Mouse (Mus musculus) hindbrain, embryonic 14.5 days (tissue): ENCODE data around the gene Ube4a. TPM values are rescaled to one million over a fixed set of nuclear protein-coding genes. Genes with fewer than 3 reads are reported as not detected.

Source experiments
- ATAC-seq: fragments of 200-750 bp; cut with Nextera tagmentation; 2 replicates; pipeline ENCODE4 v1.8.0; 2017; ENCODE audit warnings: moderate number of reproducible peaks, mild to moderate bottlenecking, moderate TSS enrichment, moderate library complexity; ENCODE audit not compliant: low FRiP score
- DNase-seq: peaks from one replicate; pipeline ENCODE4 v3.0.0-alpha.2; 2015; ENCODE audit warnings: low spot score
- H3K27ac ChIP-seq: fragments of 300-500 bp; sonication (generic); 2 replicates; pipeline ENCODE4 v1.5.1; 2014; ENCODE audit warnings: mild to moderate bottlenecking, moderate library complexity
- H3K27me3 ChIP-seq: fragments of 300-500 bp; sonication (generic); 2 replicates; pipeline ENCODE4 v1.6.1; 2014; ENCODE audit warnings: mild to moderate bottlenecking, low read length, mixed read lengths; ENCODE audit not compliant: control insufficient read depth, insufficient read depth
- H3K36me3 ChIP-seq: fragments of 300-500 bp; sonication (generic); replicated peaks from 2 replicates; pipeline ENCODE4 v1.6.1; 2014; ENCODE audit not compliant: control insufficient read depth, insufficient read depth
- H3K4me1 ChIP-seq: fragments of 300-500 bp; sonication (generic); replicated peaks from 2 replicates; pipeline ENCODE4 v1.6.1; 2014; ENCODE audit warnings: antibody characterized with exemption, low read length, mixed read lengths; ENCODE audit not compliant: control insufficient read depth, insufficient read depth
- H3K4me2 ChIP-seq: fragments of 300-500 bp; sonication (generic); replicated peaks from 2 replicates; pipeline ENCODE4 v1.6.1; 2014; ENCODE audit warnings: mild to moderate bottlenecking, moderate library complexity
- H3K4me3 ChIP-seq: fragments of 300-500 bp; sonication (generic); replicated peaks from 2 replicates; pipeline ENCODE4 v1.5.1; 2014; ENCODE audit warnings: mild to moderate bottlenecking, low read length
- H3K9ac ChIP-seq: fragments of 300-500 bp; sonication (generic); 2 replicates; pipeline ENCODE4 v1.6.1; 2014
- H3K9me3 ChIP-seq: fragments of 300-500 bp; sonication (generic); 2 replicates; pipeline ENCODE4 v1.6.1; 2016; ENCODE audit warnings: low read length; ENCODE audit not compliant: control insufficient read depth
- WGBS: fragments of 180-500 bp; shearing (Covaris S2); extraction: QIAGEN DNeasy Blood & Tissue Kit; methylation state at CpG from one replicate; pipeline ENCODE4 v1.1.7; 2014; 5-methylcytosine and 5-hydroxymethylcytosine counted together
- polyA plus RNA-seq: library from polyadenylated mRNA; unstranded; fragments of >200 nt; fragmentation: Nextera tagmentation; extraction: Ambion mirVana; gene quantifications from 2 replicates; pipeline ENCODE4 v1.2.1, GENCODE M21; 2014

Gene Ube4a
- polyA plus RNA-seq, 1 experiment from 2014 or later = 46.0 TPM

- no peaks in the 10 kb centered on the region for H3K9me3 ChIP-seq
- H3K4me3 ChIP-seq = no peak overlapping the region
- no peaks in the 10 kb centered on the region for H3K27me3 ChIP-seq
- ATAC-seq = no peak
- H3K4me1 ChIP-seq = no peaks in the 10 kb centered on the region
- H3K4me2 ChIP-seq = no peak overlapping the region
- 86% methylated on average over 3 of the region's 3 CpGs for WGBS
- H3K9ac ChIP-seq = no peak overlapping the region
- no peak for DNase-seq
- H3K27ac ChIP-seq = no peak overlapping the region
- no peaks in the 10 kb centered on the region for H3K36me3 ChIP-seq
Measured at GRCm38 (mm10) chr9:44899716-44900115, 65.7 kb downstream of the Ube4a start.

GRCm38 (mm10) chr9:44897024-44897423 is 68.4 kb downstream of the Ube4a start:
- H3K36me3 ChIP-seq = no peaks in the 10 kb centered on the region
- H3K27me3 ChIP-seq = no peaks in the 10 kb centered on the region
- ATAC-seq (no peak), DNase-seq (no peak)
- H3K27ac ChIP-seq = no peak overlapping the region
- H3K4me2 ChIP-seq = no peak overlapping the region
- no peak overlapping the region for H3K9ac ChIP-seq
- H3K4me3 ChIP-seq = no peak overlapping the region
- no peaks in the 10 kb centered on the region for H3K9me3 ChIP-seq
- H3K4me1 ChIP-seq = no peaks in the 10 kb centered on the region
- 65% methylated on average over 4 of the region's 4 CpGs for WGBS

GRCm38 (mm10) chr9:44892664-44893063 is 72.7 kb downstream of the Ube4a start:
- no peak overlapping the region for H3K4me3 ChIP-seq
- H3K27ac ChIP-seq = no peak overlapping the region
- no peaks in the 10 kb centered on the region for H3K9me3 ChIP-seq
- no peaks in the 10 kb centered on the region for H3K27me3 ChIP-seq
- DNase-seq (no peak), ATAC-seq (no peak)
- 78% methylated on average over 3 of the region's 3 CpGs for WGBS
- no peaks in the 10 kb centered on the region for H3K4me1 ChIP-seq
- H3K36me3 ChIP-seq = no peaks in the 10 kb centered on the region
- no peak overlapping the region for H3K9ac ChIP-seq
- no peak overlapping the region for H3K4me2 ChIP-seq

- no peak for ATAC-seq
- Histone ChIP-seq H3K27me3 (no peaks in the 10 kb centered on the region), H3K4me2 (no peak overlapping the region), H3K4me3 (no peak overlapping the region), H3K4me1 (no peaks in the 10 kb centered on the region), H3K9ac (no peak overlapping the region), H3K36me3 (no peaks in the 10 kb centered on the region), H3K27ac (no peak overlapping the region), H3K9me3 (no peaks in the 10 kb centered on the region)
- 85% methylated on average over 6 of the region's 6 CpGs for WGBS
- DNase-seq = no peak
Measured at GRCm38 (mm10) chr9:44891210-44891609, 74.2 kb downstream of the Ube4a start.

GRCm38 (mm10) chr9:44890122-44890521 is 75.3 kb downstream of the Ube4a start:
- ATAC-seq (no peak), DNase-seq (no peak)
- Histone ChIP-seq H3K27me3 (no peaks in the 10 kb centered on the region), H3K9me3 (no peaks in the 10 kb centered on the region), H3K27ac (no peak overlapping the region), H3K4me1 (no peaks in the 10 kb centered on the region), H3K36me3 (no peaks in the 10 kb centered on the region), H3K9ac (no peak overlapping the region), H3K4me2 (no peak overlapping the region), H3K4me3 (no peak overlapping the region)
- 65% methylated on average over 2 of the region's 2 CpGs for WGBS

GRCm38 (mm10) chr9:44888114-44888624 is 77.2 kb downstream of the Ube4a start:
- WGBS = 87% methylated on average over 7 of the region's 7 CpGs
- no peak for DNase-seq
- Histone ChIP-seq H3K36me3 (no peaks in the 10 kb centered on the region), H3K4me1 (0 out of 2 replicates have a peak, but pooled peaks cover 4% of the 10 kb centered on the region), H3K27ac (no peak overlapping the region), H3K9me3 (no peaks in the 10 kb centered on the region), H3K4me2 (no peak overlapping the region), H3K4me3 (no peak overlapping the region), H3K27me3 (no peaks in the 10 kb centered on the region), H3K9ac (no peak overlapping the region)
- no peak for ATAC-seq

GRCm38 (mm10) chr9:44882981-44883569 is 82.3 kb downstream of the Ube4a start:
- peak; percentile 73 for DNase-seq

GRCm38 (mm10) chr9:44882436-44882980 is 82.9 kb downstream of the Ube4a start:
- Histone ChIP-seq H3K27ac (peak overlapping the region; percentile 99), H3K36me3 (0 out of 2 replicates have a peak, but pooled peaks cover 4% of the 10 kb centered on the region), H3K4me3 (peak overlapping the region; percentile 88), H3K9me3 (no peaks in the 10 kb centered on the region), H3K27me3 (no peaks in the 10 kb centered on the region), H3K4me2 (peak overlapping the region; percentile 99), H3K9ac (peak overlapping the region; percentile 96), H3K4me1 (peaks cover 27% of the 10 kb centered on the region)
- ATAC-seq = peak; percentile 35
- peak; percentile 62 for DNase-seq
- WGBS = 0% methylated on average over 26 of the region's 27 CpGs

More at GRCm38 (mm10) chr9:44882981-44883569, 82.3 kb downstream of the Ube4a start:
- H3K27me3 ChIP-seq = no peaks in the 10 kb centered on the region
- ATAC-seq = peak; percentile 25
- no peaks in the 10 kb centered on the region for H3K9me3 ChIP-seq
- H3K27ac ChIP-seq = peak overlapping the region; percentile 99
- H3K4me1 ChIP-seq = peaks cover 22% of the 10 kb centered on the region
- H3K36me3 ChIP-seq = 0 out of 2 replicates have a peak, but pooled peaks cover 2% of the 10 kb centered on the region
- H3K9ac ChIP-seq = peak overlapping the region; percentile 96
- peak overlapping the region; percentile 88 for H3K4me3 ChIP-seq
- under 1% methylated on average over 21 of the region's 21 CpGs for WGBS
- H3K4me2 ChIP-seq = peak overlapping the region; percentile 99

- DNase-seq (peak; percentile 85), ATAC-seq (peak; percentile 79)
- Histone ChIP-seq H3K4me2 (peak overlapping the region; percentile 99), H3K27me3 (no peaks in the 10 kb centered on the region), H3K4me3 (peak overlapping the region; percentile 88), H3K9ac (peak overlapping the region; percentile 96), H3K36me3 (0 out of 2 replicates have a peak, but pooled peaks cover 4% of the 10 kb centered on the region), H3K9me3 (no peaks in the 10 kb centered on the region), H3K4me1 (peaks cover 32% of the 10 kb centered on the region), H3K27ac (peak overlapping the region; percentile 99)
- WGBS = under 1% methylated on average over 29 of the region's 29 CpGs
Measured at GRCm38 (mm10) chr9:44881941-44882435, 83.4 kb downstream of the Ube4a start.
